Comparison of ENCODE assay signal across 8 mouse cellular contexts in genomic region chr5:123907631-123907977, GRCm38 (mm10). TPM values are rescaled to one million over a fixed set of nuclear protein-coding genes. Genes with fewer than 3 reads are reported as not detected.
A peak's percentile ranks its signal among the peaks of the same experiment; 100 is the strongest.
DNase-seq lines count a peak whose midpoint lies in the region; ATAC-seq lines count a peak whose summit lies in the region.

No protein-coding gene starts in this region.

- ATAC-seq in heart, embryonic 14.5 days (ENCODE audit: insufficient number of reproducible peaks, insufficient read depth, low FRiP score, low read depth) = no peak
- ATAC-seq in hindbrain, embryonic 13.5 days (ENCODE audit: low FRiP score) = 0 out of 2 replicates have a peak, but pooled peaks have one; percentile 2
- no peak for ATAC-seq in midbrain, embryonic 11.5 days (ENCODE audit: low FRiP score)

- peak overlapping the region; percentile 86 for H3K4me2 ChIP-seq in heart, embryonic 14.5 days (ENCODE audit: low read length)
- H3K4me2 ChIP-seq in hindbrain, embryonic 13.5 days = peak overlapping the region; percentile 96
- peak overlapping the region; percentile 95 for H3K4me2 ChIP-seq in midbrain, embryonic 11.5 days

- WGBS in heart, embryonic 14.5 days = 2% methylated on average over 10 of the region's 10 CpGs
- 7% methylated on average over 10 of the region's 10 CpGs for WGBS in hindbrain, embryonic 13.5 days
- WGBS in midbrain, embryonic 11.5 days = 8% methylated on average over 10 of the region's 10 CpGs

- H3K27ac ChIP-seq in heart, embryonic 14.5 days (replicated peaks in 1 of 2; ENCODE audit: control insufficient read depth in 1 of 2, insufficient read depth in 1 of 2, low read depth in 2 of 2, low read length in 2 of 2) = peak overlapping the region in 1 of 2 experiments; percentile 83; a peak in 2 of 4 replicates
- peak overlapping the region; percentile 89 for H3K27ac ChIP-seq in hindbrain, embryonic 13.5 days
- no peak overlapping the region for H3K27ac ChIP-seq in midbrain, embryonic 11.5 days (ENCODE audit: low read depth, low read length)

- peak overlapping the region; percentile 72 to 91 for H3K4me3 ChIP-seq in heart, embryonic 14.5 days (ENCODE audit: control insufficient read depth in 1 of 2, insufficient read depth in 1 of 2, low read depth in 1 of 2, low read length in 2 of 2)
- H3K4me3 ChIP-seq in hindbrain, embryonic 13.5 days = peak overlapping the region; percentile 98
- H3K4me3 ChIP-seq in midbrain, embryonic 11.5 days (ENCODE audit: low read depth, low read length) = peak overlapping the region; percentile 81

- no peak for DNase-seq in heart, postnatal 14 days
- peak; percentile 23 for DNase-seq in MEL-GATA-1-ER (ENCODE audit: extremely low read depth, low read depth)
- DNase-seq in midbrain, embryonic 11.5 days (ENCODE audit: low spot score, missing footprints) = no peak
- DNase-seq in frontal cortex, adult 2 months (ENCODE audit: extremely low spot score in 1 of 2, low spot score in 1 of 2) = no peak
- DNase-seq in layer of hippocampus, postnatal 25 days (ENCODE audit: extremely low spot score in 1 of 2, low spot score in 1 of 2) = no peak
- no peak for DNase-seq in spleen, adult 12 weeks (ENCODE audit: low spot score)

- H3K9ac ChIP-seq in heart, embryonic 14.5 days (ENCODE audit: low read length) = peak overlapping the region; percentile 98
- peak overlapping the region; percentile 100 for H3K9ac ChIP-seq in hindbrain, embryonic 13.5 days
- peak overlapping the region; percentile 94 for H3K9ac ChIP-seq in midbrain, embryonic 11.5 days (ENCODE audit: low read length)

- intact Hi-C loops in heart, postnatal 14 days (cut with DNase I) = loop anchor here (2.0 to 5.0 kb wide), 4 partner anchors 80 to 279 kb away; partner anchors contain the start of genes Kntc1 and Rsrc2

- peaks cover 40% of the 10 kb centered on the region for H3K36me3 ChIP-seq in heart, embryonic 14.5 days (ENCODE audit: control insufficient read depth, insufficient read depth, low read length)
- H3K36me3 ChIP-seq in hindbrain, embryonic 13.5 days = peaks cover 38% of the 10 kb centered on the region
- peaks cover 10% of the 10 kb centered on the region for H3K36me3 ChIP-seq in midbrain, embryonic 11.5 days (ENCODE audit: control insufficient read depth, insufficient read depth, low read length)

- peaks cover 7 to 12% of the 10 kb centered on the region in 2 experiments for H3K4me1 ChIP-seq in heart, embryonic 14.5 days (ENCODE audit: control insufficient read depth in 2 of 2, insufficient read depth in 2 of 2, low read length in 2 of 2)
- peaks cover 33% of the 10 kb centered on the region for H3K4me1 ChIP-seq in hindbrain, embryonic 13.5 days (replicated peaks)
- H3K4me1 ChIP-seq in midbrain, embryonic 11.5 days (ENCODE audit: control insufficient read depth, insufficient read depth, low read length) = peaks cover 12% of the 10 kb centered on the region

- H3K9me3 ChIP-seq in heart, embryonic 14.5 days (ENCODE audit: control insufficient read depth, low read length) = no peaks in the 10 kb centered on the region
- H3K9me3 ChIP-seq in hindbrain, embryonic 13.5 days = no peaks in the 10 kb centered on the region
- H3K9me3 ChIP-seq in midbrain, embryonic 11.5 days (ENCODE audit: control insufficient read depth, low read length) = no peaks in the 10 kb centered on the region

- no peaks in the 10 kb centered on the region for H3K27me3 ChIP-seq in heart, embryonic 14.5 days (ENCODE audit: control insufficient read depth, insufficient read depth, low read length)
- no peaks in the 10 kb centered on the region for H3K27me3 ChIP-seq in hindbrain, embryonic 13.5 days
- no peaks in the 10 kb centered on the region for H3K27me3 ChIP-seq in midbrain, embryonic 11.5 days (ENCODE audit: control insufficient read depth, insufficient read depth, low read length)

RNA-seq across cellular contexts. Expression of gene Denr, which starts 0.6 kb away (rescaled TPM):
- 89.2 and 89.5 TPM in 2 replicates for polyA plus RNA-seq in heart, embryonic 14.5 days (2014; fragmentation: Nextera tagmentation; extraction: Ambion mirVana)
- total RNA-seq in heart, postnatal 14 days (2021) = 10 to 100 TPM; 40.8 to 47.0 TPM
- 143 and 146 TPM in 2 replicates for polyA plus RNA-seq in hindbrain, embryonic 13.5 days (2015; fragmentation: Nextera tagmentation; extraction: Ambion mirVana)
- polyA plus RNA-seq in midbrain, embryonic 11.5 days (2014; fragmentation: Nextera tagmentation; extraction: Ambion mirVana) = 176 and 179 TPM in 2 replicates
- polyA plus RNA-seq in frontal cortex, adult 2 months (2012; rRNA removed) = 52.0 and 53.2 TPM in 2 replicates
- total RNA-seq in layer of hippocampus, postnatal 25 days (2021) = 10 to 100 TPM; 60.5 to 62.0 TPM

RNA-seq across cellular contexts. Expression of gene Gm43518, which starts 19.6 kb away (rescaled TPM):
- 1.4 and 2.8 TPM in 2 replicates for polyA plus RNA-seq in heart, embryonic 14.5 days (2014; fragmentation: Nextera tagmentation; extraction: Ambion mirVana)
- under 1 TPM; 0.71 to 0.76 TPM for total RNA-seq in heart, postnatal 14 days (2021)
- polyA plus RNA-seq in hindbrain, embryonic 13.5 days (2015; fragmentation: Nextera tagmentation; extraction: Ambion mirVana) = 5.6 and 5.8 TPM in 2 replicates
- 0.58 and 0.78 TPM in 2 replicates for polyA plus RNA-seq in midbrain, embryonic 11.5 days (2014; fragmentation: Nextera tagmentation; extraction: Ambion mirVana)
- 1.3 and 1.6 TPM in 2 replicates for polyA plus RNA-seq in frontal cortex, adult 2 months (2012; rRNA removed)
- 1 to 10 TPM in 1 of 2 experiments, under 1 TPM in 1; 0.54 to 1.4 TPM for total RNA-seq in layer of hippocampus, postnatal 25 days (2021)

RNA-seq across cellular contexts. Expression of gene Ccdc62, which starts 22.9 kb away (rescaled TPM):
- 5.1 and 6.2 TPM in 2 replicates for polyA plus RNA-seq in heart, embryonic 14.5 days (2014; fragmentation: Nextera tagmentation; extraction: Ambion mirVana)
- 1 to 10 TPM; 1.7 to 2.2 TPM for total RNA-seq in heart, postnatal 14 days (2021)
- polyA plus RNA-seq in hindbrain, embryonic 13.5 days (2015; fragmentation: Nextera tagmentation; extraction: Ambion mirVana) = 6.2 and 7.8 TPM in 2 replicates
- 4.6 and 5.4 TPM in 2 replicates for polyA plus RNA-seq in midbrain, embryonic 11.5 days (2014; fragmentation: Nextera tagmentation; extraction: Ambion mirVana)
- 5.2 and 8.1 TPM in 2 replicates for polyA plus RNA-seq in frontal cortex, adult 2 months (2012; rRNA removed)
- total RNA-seq in layer of hippocampus, postnatal 25 days (2021) = 1 to 10 TPM; 3.5 to 4.3 TPM

RNA-seq across cellular contexts. Expression of gene Hcar1, which starts 27.8 kb away (rescaled TPM):
- 0.32 TPM in 1 of 2 replicates, not detected in the other for polyA plus RNA-seq in heart, embryonic 14.5 days (2014; fragmentation: Nextera tagmentation; extraction: Ambion mirVana)
- under 1 TPM; 0.54 to 0.79 TPM for total RNA-seq in heart, postnatal 14 days (2021)
- 0.34 and 0.39 TPM in 2 replicates for polyA plus RNA-seq in hindbrain, embryonic 13.5 days (2015; fragmentation: Nextera tagmentation; extraction: Ambion mirVana)
- 0.28 TPM in 1 of 2 replicates, not detected in the other for polyA plus RNA-seq in midbrain, embryonic 11.5 days (2014; fragmentation: Nextera tagmentation; extraction: Ambion mirVana)
- polyA plus RNA-seq in frontal cortex, adult 2 months (2012; rRNA removed) = 1.0 and 1.1 TPM in 2 replicates
- under 1 TPM; 0.61 to 0.74 TPM for total RNA-seq in layer of hippocampus, postnatal 25 days (2021)

RNA-seq across cellular contexts. Expression of gene Hcar2, which starts 42.3 kb away (rescaled TPM):
- not detected in 2 replicates for polyA plus RNA-seq in heart, embryonic 14.5 days (2014; fragmentation: Nextera tagmentation; extraction: Ambion mirVana)
- under 1 TPM; 0.17 to 0.19 TPM for total RNA-seq in heart, postnatal 14 days (2021)
- polyA plus RNA-seq in hindbrain, embryonic 13.5 days (2015; fragmentation: Nextera tagmentation; extraction: Ambion mirVana) = not detected in 2 replicates
- polyA plus RNA-seq in midbrain, embryonic 11.5 days (2014; fragmentation: Nextera tagmentation; extraction: Ambion mirVana) = not detected in 2 replicates
- polyA plus RNA-seq in frontal cortex, adult 2 months (2012; rRNA removed) = 0.10 TPM in 1 of 2 replicates, not detected in the other
- total RNA-seq in layer of hippocampus, postnatal 25 days (2021) = under 1 TPM in 1 of 2 experiments, not detected in 1; 0.12 TPM
